In the genomic region with DNA sequence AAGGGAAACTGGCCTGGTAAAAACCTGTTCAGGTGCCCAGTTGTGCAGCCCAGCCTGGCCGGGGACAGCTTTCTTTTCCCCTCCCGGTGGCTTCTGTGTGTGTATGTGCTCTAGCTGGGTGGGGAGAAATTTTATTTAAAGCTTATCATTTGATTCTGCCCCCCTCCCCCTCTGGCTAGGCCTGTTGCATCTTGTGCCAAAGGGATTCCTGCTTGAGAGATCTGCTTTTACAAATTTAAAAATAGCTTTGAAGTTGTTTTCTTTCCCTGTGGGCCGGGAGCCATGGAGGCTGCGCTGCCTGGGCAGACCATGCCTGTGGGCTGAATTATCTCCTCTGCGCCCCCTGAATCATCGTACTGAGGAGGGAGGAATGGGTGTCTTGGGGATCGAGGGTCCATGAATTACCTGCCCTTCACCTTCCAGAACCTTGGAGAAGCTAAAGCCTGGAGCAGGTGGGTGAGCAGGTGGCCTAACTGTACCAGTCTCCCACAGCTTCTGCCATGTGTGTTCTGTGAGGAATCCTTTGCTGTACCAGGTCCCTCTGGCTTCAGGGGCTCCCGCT, we compare ENCODE assay signal across 8 mouse cellular contexts. TPM values are rescaled to one million over a fixed set of nuclear protein-coding genes. Genes with fewer than 3 reads are reported as not detected.
DNase-seq lines count a peak whose midpoint lies in the region; ATAC-seq lines count a peak whose summit lies in the region.

No protein-coding gene starts in this region.

- peak overlapping the region; percentile 41 for H3K9ac ChIP-seq in heart, embryonic 13.5 days

- peak overlapping the region; percentile 42 for H3K4me2 ChIP-seq in heart, embryonic 13.5 days

- 35% methylated on average over 8 of the region's 8 CpGs for WGBS in heart, embryonic 13.5 days

- no peak for ATAC-seq in cerebellum, adult (ENCODE audit: insufficient number of reproducible peaks, low FRiP score, low TSS enrichment)
- peak; percentile 6; the same call in 1 of the 2 replicates for ATAC-seq in heart, embryonic 13.5 days (ENCODE audit: extremely low read depth, insufficient number of reproducible peaks, low FRiP score, low TSS enrichment)
- no peak for ATAC-seq in megakaryocyte, adult 5-6 weeks (ENCODE audit: poor library complexity, severe bottlenecking)

- no peaks in the 10 kb centered on the region for H3K9me3 ChIP-seq in heart, embryonic 13.5 days

- H3K4me3 ChIP-seq in heart, embryonic 13.5 days, result no peak overlapping the region

- no peaks in the 10 kb centered on the region for H3K27me3 ChIP-seq in heart, embryonic 13.5 days (replicated peaks)

- peak; percentile 61 for DNase-seq in cerebellum, adult 11 months
- DNase-seq in lung, postnatal 10 days, result peak; percentile 27
- DNase-seq in lung, postnatal 14 days, result no peak
- DNase-seq in right cerebral cortex, postnatal 25 days, result peak; percentile 70
- no peak for DNase-seq in urinary bladder, postnatal 25 days (ENCODE audit: low spot score)

- no peaks in the 10 kb centered on the region for H3K36me3 ChIP-seq in heart, embryonic 13.5 days

- peaks cover 97% of the 10 kb centered on the region for H3K4me1 ChIP-seq in heart, embryonic 13.5 days

- peak overlapping the region; percentile 90 for H3K27ac ChIP-seq in heart, embryonic 13.5 days (replicated peaks)

RNA-seq across cellular contexts. Expression of gene Gramd4, which starts 52.2 kb away (rescaled TPM):
- polyA plus RNA-seq in heart, embryonic 13.5 days (2015; fragmentation: Nextera tagmentation; extraction: Ambion mirVana), result 11.9 and 12.2 TPM in 2 replicates
- 11.5 and 13.1 TPM in 2 replicates for total RNA-seq in megakaryocyte, adult 5-6 weeks (2015)
- 36.8 and 46.0 TPM in 2 replicates for total RNA-seq in megakaryocyte, adult 5-6 weeks (2017)

Comparison
In these comparisons a context has a peak if more than half of its experiments do, and no peak if none do; other contexts are left out.
1. DNase-seq: peak in cerebellum, adult 11 months (single experiment), lung, postnatal 10 days (single experiment) and right cerebral cortex, postnatal 25 days (single experiment); none in lung, postnatal 14 days (single experiment) and urinary bladder, postnatal 25 days (single experiment).